Mouse (Mus musculus) embryonic fibroblast, embryonic 13.5 days (primary cell): Measurements from ENCODE around the gene Pdyn.

Experiments
- CTCF ChIP-seq: IDR thresholded peaks from 2 replicates; pipeline ENCODE4 v1.5.1; 2011; ENCODE audit warnings: mild to moderate bottlenecking, control low read depth, low read length, moderate library complexity, borderline replicate concordance; ENCODE audit not compliant: insufficient read depth
- POLR2A ChIP-seq: IDR thresholded peaks from 2 replicates; pipeline ENCODE4 v1.6.1; 2011; ENCODE audit warnings: low read depth, mild to moderate bottlenecking, control low read depth, low read length, moderate library complexity

GRCm38 (mm10) chr2:129729681-129730080, 30.0 kb upstream of the Pdyn start:
- TF ChIP-seq CTCF: no peak
- no peak for TF ChIP-seq POLR2A
